Mouse (Mus musculus) ovary, adult 2 months (tissue): ENCODE measurements around the gene Akap8l. TPM values are rescaled to one million over a fixed set of nuclear protein-coding genes. Genes with fewer than 3 reads are reported as not detected.

Experiments
- polyA plus RNA-seq: library from polyadenylated mRNA; depleted of rRNA; stranded (reverse); fragments of >200 nt; gene quantifications from 2 replicates; pipeline ENCODE4 v1.2.3, GENCODE M21; 2012; rRNA removed

Gene Akap8l
- polyA plus RNA-seq = 295 and 307 TPM in 2 replicates

DNA sequence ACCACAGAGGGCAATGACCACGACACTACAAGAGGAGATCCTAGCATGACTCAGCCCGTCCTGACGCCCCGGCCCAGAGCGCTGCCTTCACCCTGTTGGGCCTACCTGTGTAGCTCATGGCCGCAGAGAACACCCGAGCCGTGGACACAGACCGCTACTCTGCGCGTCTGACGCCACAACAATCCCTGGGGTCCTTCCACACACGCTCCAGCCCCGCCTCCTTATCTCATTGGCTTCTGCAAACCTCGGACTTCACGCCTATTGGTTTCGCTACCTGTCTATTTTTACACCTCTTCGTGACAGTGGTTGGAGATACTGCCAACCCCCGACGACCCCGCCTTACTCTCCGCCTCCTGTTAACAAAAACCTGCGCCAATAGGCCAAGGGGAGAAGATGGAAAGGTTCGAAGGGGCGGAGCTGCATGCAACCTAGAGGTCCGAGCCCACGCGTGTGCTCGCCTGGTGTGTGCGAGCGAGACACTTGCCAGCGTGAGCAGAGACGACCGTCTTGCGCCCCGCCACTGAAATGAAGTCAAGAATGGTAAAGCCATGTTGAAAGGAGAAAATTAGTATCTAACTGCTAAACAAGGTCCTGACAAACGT, at the start of gene Akap8l:
Gene Akap8l (minus strand): TSS at position 226 of the 602 bp plus-strand sequence.

DNA sequence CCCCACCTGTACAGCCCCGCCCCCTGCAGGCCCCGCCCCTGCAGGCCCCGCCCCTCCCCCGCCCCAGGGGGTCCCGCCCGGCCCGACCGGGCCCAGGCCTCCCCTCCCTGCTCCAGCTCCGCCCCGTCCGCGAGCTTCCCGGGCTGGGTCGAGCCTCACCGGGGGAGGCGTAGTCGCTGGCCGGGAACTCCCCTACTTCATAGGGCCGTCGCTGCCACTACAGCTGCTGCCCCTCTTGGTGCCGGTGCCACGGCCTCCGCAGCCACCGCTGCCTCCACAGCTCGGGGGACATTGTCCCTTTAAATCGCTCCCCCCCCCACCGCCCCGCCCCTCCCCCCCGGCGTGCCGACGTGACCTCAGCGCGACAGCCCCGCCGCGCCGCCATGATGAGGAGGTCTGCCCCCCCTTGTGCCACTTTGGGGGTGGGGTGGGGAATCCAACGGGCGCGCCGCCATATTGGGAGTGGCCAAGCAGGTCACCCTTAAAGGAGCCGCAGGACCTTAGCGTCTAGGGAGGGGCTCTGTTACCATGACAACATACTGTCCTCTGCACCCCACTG, 38.8 kb upstream of the Akap8l start, which contains the start of gene Wiz:
Gene Wiz (minus strand): TSS at position 339 of the 559 bp plus-strand sequence.

DNA sequence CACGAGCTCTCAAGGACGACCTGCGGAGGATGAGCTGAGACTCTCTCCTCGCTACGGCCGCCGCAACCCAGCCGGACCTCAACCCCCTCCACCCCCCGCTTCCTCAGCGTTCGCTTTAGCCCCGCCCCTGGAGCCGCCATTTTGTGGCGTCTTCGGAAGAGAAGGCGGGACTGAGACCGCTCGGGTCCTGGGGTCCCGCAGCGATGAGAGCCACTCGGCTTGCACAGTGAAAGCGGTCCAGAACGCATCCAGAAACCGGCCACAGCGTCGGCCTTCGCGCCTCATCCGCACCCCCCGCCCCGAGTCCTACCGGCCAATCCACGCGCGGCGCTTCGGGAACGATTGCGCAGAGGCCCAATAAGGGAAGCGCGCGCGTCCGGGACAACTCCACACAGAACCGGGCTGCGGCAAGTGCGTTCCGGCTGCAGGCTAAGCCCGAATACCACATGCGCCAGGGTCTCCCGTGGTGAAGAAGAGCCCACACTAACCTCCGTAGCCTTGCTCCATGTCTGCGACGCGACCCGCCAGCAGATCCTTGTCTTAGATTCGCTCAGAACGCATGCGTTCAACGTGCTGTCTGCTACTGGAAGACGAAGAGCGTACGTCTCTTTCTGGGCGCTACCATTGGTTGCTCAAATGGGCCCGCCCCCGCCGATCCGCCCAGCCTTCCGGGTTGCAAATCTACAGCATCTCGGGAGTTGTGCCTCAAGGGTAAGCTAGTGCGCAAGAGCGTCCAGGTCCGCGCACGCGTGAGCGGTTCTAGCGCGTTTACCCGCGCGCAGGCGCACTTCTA, 29.6 kb downstream of the Akap8l start, which contains the start of gene Akap8:
Gene Akap8 (minus strand): TSS at position 642 of the 793 bp plus-strand sequence.

DNA sequence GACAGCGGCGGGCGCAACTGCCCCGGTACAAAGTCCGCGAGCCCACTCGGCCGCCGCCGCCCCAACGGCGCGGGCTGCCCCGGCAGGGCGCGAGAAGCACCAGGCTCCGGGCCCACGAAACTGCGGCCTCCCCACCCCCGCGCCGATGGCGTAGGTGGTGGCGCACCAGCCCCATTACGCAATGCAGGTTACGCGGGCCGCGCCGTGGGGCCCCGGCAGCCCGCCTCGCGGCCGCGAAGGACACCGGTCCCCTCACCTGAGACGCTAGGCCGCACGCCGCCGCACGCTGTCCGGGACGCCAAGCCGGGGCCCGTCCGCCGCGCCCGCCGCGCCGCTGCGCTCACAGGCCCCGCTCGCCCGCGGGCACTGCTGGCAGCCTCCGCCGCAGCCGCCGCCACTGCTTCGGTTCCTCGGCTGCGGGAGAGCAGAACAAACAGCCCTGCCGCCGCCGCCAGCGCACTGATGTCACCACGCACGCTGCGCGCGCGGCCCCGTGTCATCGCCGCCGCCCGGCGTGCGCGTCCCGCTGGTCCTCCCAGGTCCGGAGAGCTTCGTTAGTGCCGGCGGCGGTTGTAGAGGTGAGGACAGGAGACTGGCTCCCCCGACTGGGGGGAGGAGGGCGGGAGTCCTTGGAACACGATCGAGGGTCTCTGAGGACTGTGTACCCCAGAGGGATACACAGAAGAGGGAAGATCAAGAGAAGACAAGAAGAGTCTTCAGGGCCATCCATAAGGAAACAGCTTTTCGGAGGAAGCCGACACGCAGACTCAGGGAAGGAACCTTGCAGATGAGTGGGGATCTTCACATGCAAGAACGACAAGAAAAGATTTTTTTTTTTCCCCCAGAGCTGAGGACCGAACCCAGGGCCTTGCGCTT, 65.9 kb downstream of the Akap8l start, which contains the start of gene Brd4:
Gene Brd4 (minus strand): TSS at position 461 of the 876 bp plus-strand sequence.

Other genes with a start within 250 kb of the Akap8l start
- gene Notch3, start 183.8 kb downstream of the Akap8l start, polyA plus RNA-seq = 55.4 and 66.8 TPM in 2 replicates
- 0.84 and 1.4 TPM in 2 replicates for gene Ephx3, start 161.1 kb downstream of the Akap8l start, polyA plus RNA-seq
- gene Brd4, start 65.9 kb downstream of the Akap8l start, polyA plus RNA-seq = 40.1 and 44.5 TPM in 2 replicates
- gene Akap8, start 29.4 kb downstream of the Akap8l start, polyA plus RNA-seq = 76.6 and 99.8 TPM in 2 replicates
- 52.8 and 63.4 TPM in 2 replicates for gene Wiz, start 38.8 kb upstream of the Akap8l start, polyA plus RNA-seq
- 3.3 and 4.3 TPM in 2 replicates for gene Rasal3, start 53.0 kb upstream of the Akap8l start, polyA plus RNA-seq
- gene Pglyrp2, start 73.6 kb upstream of the Akap8l start, polyA plus RNA-seq = 0.81 and 1.0 TPM in 2 replicates
- 1.7 and 2.3 TPM in 2 replicates for gene Cyp4f39, start 102.1 kb upstream of the Akap8l start, polyA plus RNA-seq
- gene Cyp4f17, start 155.4 kb upstream of the Akap8l start, polyA plus RNA-seq = 16.8 and 20.2 TPM in 2 replicates
- 15.0 and 15.3 TPM in 2 replicates for gene Cyp4f16, start 186.0 kb upstream of the Akap8l start, polyA plus RNA-seq